Mouse (Mus musculus) liver, embryonic 14.5 days (tissue): ENCODE results near the gene Cacna1c.

Experiments
- CTCF ChIP-seq: IDR thresholded peaks from 2 replicates; pipeline ENCODE4 v1.5.1; 2016; ENCODE audit warnings: antibody characterized with exemption, low read depth, control low read depth
- EP300 ChIP-seq: IDR thresholded peaks from 2 replicates; pipeline ENCODE4 v1.6.1; 2016; ENCODE audit warnings: antibody characterized with exemption, low read depth

GRCm38 (mm10) chr6:119095081-119095480, 101.1 kb downstream of the Cacna1c start:
- TF ChIP-seq CTCF (no peak), EP300 (no peak)
